Mouse (Mus musculus): ENCODE measurements around the gene Rce1. TPM values are rescaled to one million over a fixed set of nuclear protein-coding genes. Genes with fewer than 3 reads are reported as not detected.
A peak's percentile ranks its signal among the peaks of the same experiment; 100 is the strongest.
"Not testable (repeated sequence)": the region's sequence is repeated elsewhere in the genome, so short reads cannot be mapped to it uniquely, and the experiment has no call there.

The Rce1 gene
- total RNA-seq, 2 experiments from 2014 or later, result 6.6 to 26.4 TPM

GRCm38 (mm10) chr19:4614305-4615150 is 10.9 kb downstream of the Rce1 start:
- no peak for ATAC-seq (replicated peaks; ENCODE audit: low FRiP score, poor library complexity, severe bottlenecking)

- ATAC-seq (replicated peaks; ENCODE audit: low FRiP score, poor library complexity, severe bottlenecking), result no peak
These were observed 11.8 kb downstream of the Rce1 start for GRCm38 (mm10) chr19:4613464-4614304.

- ATAC-seq (replicated peaks; ENCODE audit: low FRiP score, poor library complexity, severe bottlenecking), result no peak
These were observed 13.1 kb downstream of the Rce1 start for GRCm38 (mm10) chr19:4612181-4612961.

GRCm38 (mm10) chr19:4610109-4610508 is 15.3 kb downstream of the Rce1 start:
- ATAC-seq (replicated peaks; ENCODE audit: low FRiP score, poor library complexity, severe bottlenecking), result no peak

GRCm38 (mm10) chr19:4608511-4608910 is 16.9 kb downstream of the Rce1 start:
- ATAC-seq (replicated peaks; ENCODE audit: low FRiP score, poor library complexity, severe bottlenecking), result no peak

- no peak for ATAC-seq (replicated peaks; ENCODE audit: low FRiP score, poor library complexity, severe bottlenecking)
These were observed 18.0 kb downstream of the Rce1 start for GRCm38 (mm10) chr19:4607406-4607805.

- ATAC-seq (replicated peaks; ENCODE audit: low FRiP score, poor library complexity, severe bottlenecking), result no peak
These were observed 19.8 kb downstream of the Rce1 start for GRCm38 (mm10) chr19:4605654-4606053.

- peak; percentile 80 for ATAC-seq (replicated peaks; ENCODE audit: low FRiP score, poor library complexity, severe bottlenecking)
These were observed 21.4 kb downstream of the Rce1 start for GRCm38 (mm10) chr19:4603801-4604723.

- no peak for ATAC-seq (replicated peaks; ENCODE audit: low FRiP score, poor library complexity, severe bottlenecking)
These were observed 23.0 kb downstream of the Rce1 start for GRCm38 (mm10) chr19:4602459-4602858.

GRCm38 (mm10) chr19:4596071-4596470 is 29.4 kb downstream of the Rce1 start:
- ATAC-seq (replicated peaks; ENCODE audit: low FRiP score, poor library complexity, severe bottlenecking), result no peak

- no peak for ATAC-seq (replicated peaks; ENCODE audit: low FRiP score, poor library complexity, severe bottlenecking)
These were observed 31.5 kb downstream of the Rce1 start for GRCm38 (mm10) chr19:4593792-4594522.

- peak; percentile 52 for ATAC-seq (replicated peaks; ENCODE audit: low FRiP score, poor library complexity, severe bottlenecking)
These were observed 35.4 kb downstream of the Rce1 start for GRCm38 (mm10) chr19:4590025-4590424.

GRCm38 (mm10) chr19:4589081-4589480 is 36.4 kb downstream of the Rce1 start:
- ATAC-seq (replicated peaks; ENCODE audit: low FRiP score, poor library complexity, severe bottlenecking), result no peak

GRCm38 (mm10) chr19:4588430-4588829 is 37.0 kb downstream of the Rce1 start:
- no peak for ATAC-seq (replicated peaks; ENCODE audit: low FRiP score, poor library complexity, severe bottlenecking)

GRCm38 (mm10) chr19:4587426-4587825 is 38.0 kb downstream of the Rce1 start:
- no peak for ATAC-seq (replicated peaks; ENCODE audit: low FRiP score, poor library complexity, severe bottlenecking)

- not testable (repeated sequence) for ATAC-seq (replicated peaks; ENCODE audit: low FRiP score, poor library complexity, severe bottlenecking)
These were observed 38.7 kb downstream of the Rce1 start for GRCm38 (mm10) chr19:4586783-4587182.

- ATAC-seq (replicated peaks; ENCODE audit: low FRiP score, poor library complexity, severe bottlenecking), result no peak
These were observed 41.6 kb downstream of the Rce1 start for GRCm38 (mm10) chr19:4583856-4584255.

GRCm38 (mm10) chr19:4579296-4579695 is 46.1 kb downstream of the Rce1 start:
- no peak for ATAC-seq (replicated peaks; ENCODE audit: low FRiP score, poor library complexity, severe bottlenecking)
